Mouse (Mus musculus): Measurements from ENCODE around the gene Dock6. TPM values are rescaled to one million over a fixed set of nuclear protein-coding genes. Genes with fewer than 3 reads are reported as not detected.

Dock6 gene
- polyA plus RNA-seq, 1 experiment: 7.2 TPM

GRCm38 (mm10) chr9:21750370-21750769, 102.1 kb downstream of the Dock6 start:
- TF ChIP-seq GATA1 (IDR thresholded peaks at IDR 0.05; ENCODE audit: low read length): no peak

Other genes with a start within 250 kb of the Dock6 start
- gene Smarca4, start 236.5 kb downstream of the Dock6 start, polyA plus RNA-seq (2012): 259 and 283 TPM in 2 replicates
- gene Ldlr, start 129.2 kb downstream of the Dock6 start, polyA plus RNA-seq (2012): 35.3 and 54.5 TPM in 2 replicates
- 90.6 and 123 TPM in 2 replicates for gene Spc24, start 92.3 kb downstream of the Dock6 start, polyA plus RNA-seq (2012)
- gene Kank2, start 53.9 kb downstream of the Dock6 start, polyA plus RNA-seq (2012): 0.01 and 0.04 TPM in 2 replicates
- not detected in 2 replicates for gene Angptl8, start 17.1 kb downstream of the Dock6 start, polyA plus RNA-seq (2012)
- gene Rab3d, start 65.6 kb upstream of the Dock6 start, polyA plus RNA-seq (2012): 7.7 and 15.2 TPM in 2 replicates
- gene Ccdc159, start 74.8 kb upstream of the Dock6 start, polyA plus RNA-seq (2012): 0.17 and 0.31 TPM in 2 replicates
- 13.3 and 18.6 TPM in 2 replicates for gene Tmem205, start 74.9 kb upstream of the Dock6 start, polyA plus RNA-seq (2012)
- gene Plppr2, start 84.4 kb upstream of the Dock6 start, polyA plus RNA-seq (2012): 3.6 and 5.0 TPM in 2 replicates
- 15.1 and 19.9 TPM in 2 replicates for gene Swsap1, start 103.1 kb upstream of the Dock6 start, polyA plus RNA-seq (2012)
- gene Epor, start 110.9 kb upstream of the Dock6 start, polyA plus RNA-seq (2012): 159 and 199 TPM in 2 replicates
- not detected in 2 replicates for gene Rgl3, start 136.8 kb upstream of the Dock6 start, polyA plus RNA-seq (2012)
- 0.05 and 0.06 TPM in 2 replicates for gene Ccdc151, start 150.0 kb upstream of the Dock6 start, polyA plus RNA-seq (2012)
- gene Prkcsh, start 150.2 kb upstream of the Dock6 start, polyA plus RNA-seq (2012): 177 and 197 TPM in 2 replicates
- gene Elavl3, start 199.4 kb upstream of the Dock6 start, polyA plus RNA-seq (2012): not detected in 2 replicates
- gene Gm49318, start 218.6 kb upstream of the Dock6 start, polyA plus RNA-seq (2012): not detected in 2 replicates
- gene Zfp653, start 218.7 kb upstream of the Dock6 start, polyA plus RNA-seq (2012): 17.0 and 20.8 TPM in 2 replicates
- 34.1 and 46.0 TPM in 2 replicates for gene Ecsit, start 232.8 kb upstream of the Dock6 start, polyA plus RNA-seq (2012)
- not detected in 2 replicates for gene Cnn1, start 246.6 kb upstream of the Dock6 start, polyA plus RNA-seq (2012)

All from G1E-ER4 (cell line).